Mouse (Mus musculus) midbrain, embryonic 11.5 days (tissue): Measurements from ENCODE around the gene Dlx6. TPM values are rescaled to one million over a fixed set of nuclear protein-coding genes. Genes with fewer than 3 reads are reported as not detected.
A peak's percentile ranks its signal among the peaks of the same experiment; 100 is the strongest.

Experiments used
- ATAC-seq: fragments of 200-750 bp; cut with Nextera tagmentation; 2 replicates; pipeline ENCODE4 v1.8.0; 2017; ENCODE audit warnings: moderate TSS enrichment, moderate library complexity; ENCODE audit not compliant: low FRiP score
- DNase-seq: peaks from one replicate; pipeline ENCODE4 v3.0.0; 2015; ENCODE audit warnings: low spot score; ENCODE audit errors: missing footprints
- H3K27ac ChIP-seq: fragments of 300-500 bp; sonication (generic); 2 replicates; pipeline ENCODE4 v1.5.1; 2014; ENCODE audit warnings: low read depth, low read length
- H3K27me3 ChIP-seq: fragments of 300-500 bp; sonication (generic); 2 replicates; pipeline ENCODE4 v1.6.1; 2014; ENCODE audit warnings: mild to moderate bottlenecking, low read length, moderate library complexity, mixed read lengths; ENCODE audit not compliant: control insufficient read depth, insufficient read depth
- H3K36me3 ChIP-seq: fragments of 300-500 bp; sonication (generic); 2 replicates; pipeline ENCODE4 v1.6.1; 2014; ENCODE audit warnings: mild to moderate bottlenecking, low read length, moderate library complexity, mixed read lengths; ENCODE audit not compliant: control insufficient read depth, insufficient read depth
- H3K4me1 ChIP-seq: fragments of 300-500 bp; sonication (generic); 2 replicates; pipeline ENCODE4 v1.6.1; 2014; ENCODE audit warnings: low read length; ENCODE audit not compliant: control insufficient read depth, insufficient read depth
- H3K4me2 ChIP-seq: fragments of 300-500 bp; sonication (generic); 2 replicates; pipeline ENCODE4 v1.6.1; 2014; ENCODE audit warnings: mild to moderate bottlenecking, moderate library complexity
- H3K4me3 ChIP-seq: fragments of 300-500 bp; sonication (generic); 2 replicates; pipeline ENCODE4 v1.5.1; 2014; ENCODE audit warnings: low read depth, low read length
- H3K9ac ChIP-seq: fragments of 300-500 bp; sonication (generic); 2 replicates; pipeline ENCODE4 v1.6.1; 2014; ENCODE audit warnings: low read length
- H3K9me3 ChIP-seq: fragments of 300-500 bp; sonication (generic); 2 replicates; pipeline ENCODE4 v1.6.1; 2016; ENCODE audit warnings: low read length; ENCODE audit not compliant: control insufficient read depth
- WGBS: fragments of 180-500 bp; shearing (Covaris S2); extraction: QIAGEN DNeasy Blood & Tissue Kit; methylation state at CpG from one replicate; pipeline ENCODE4 v1.1.7; 2014; 5-methylcytosine and 5-hydroxymethylcytosine counted together
- polyA plus RNA-seq: library from polyadenylated mRNA; unstranded; fragments of >200 nt; fragmentation: Nextera tagmentation; extraction: Ambion mirVana; gene quantifications from 2 replicates; pipeline ENCODE4 v1.2.1, GENCODE M21; 2014

Dlx6 gene
- polyA plus RNA-seq: 0.33 and 0.81 TPM in 2 replicates

DNA sequence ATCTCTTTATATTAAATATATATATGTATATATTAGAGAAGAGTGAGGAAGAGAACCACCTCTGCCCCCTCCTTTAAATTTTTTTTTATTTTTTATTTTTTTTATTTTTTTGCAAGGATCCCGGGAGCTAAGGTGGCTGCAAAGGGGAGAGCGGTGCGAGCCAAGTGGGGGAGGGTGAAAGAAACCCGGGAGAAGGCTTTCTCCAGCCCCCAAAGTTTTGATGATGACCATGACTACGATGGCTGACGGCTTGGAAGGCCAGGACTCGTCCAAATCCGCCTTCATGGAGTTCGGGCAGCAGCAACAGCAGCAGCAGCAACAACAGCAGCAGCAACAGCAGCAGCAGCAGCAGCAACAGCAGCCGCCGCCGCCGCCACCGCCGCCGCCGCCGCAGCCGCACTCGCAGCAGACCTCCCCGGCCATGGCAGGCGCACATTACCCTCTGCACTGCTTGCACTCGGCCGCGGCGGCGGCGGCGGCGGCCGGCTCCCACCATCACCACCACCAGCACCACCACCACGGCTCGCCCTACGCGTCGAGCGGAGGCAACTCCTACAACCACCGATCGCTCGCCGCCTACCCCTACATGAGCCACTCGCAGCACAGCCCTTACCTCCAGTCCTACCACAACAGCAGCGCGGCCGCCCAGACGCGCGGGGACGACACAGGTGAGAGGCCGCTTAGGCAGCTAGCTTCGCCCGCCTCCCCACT lies at the start of gene Dlx6:
Gene Dlx6, plus strand, starts transcription at position 175 of the 711 bp plus-strand sequence.
- peak within 1 kb of the TSS; percentile 34 for H3K4me3 ChIP-seq
- whole genome bisulfite sequencing: under 1% methylated on average over 37 of the region's 52 CpGs
- H3K9me3 ChIP-seq: no peaks in the 10 kb centered on the region
- H3K4me2 ChIP-seq: peak within 1 kb of the TSS; percentile 56
- peaks cover 9% of the 10 kb centered on the region for H3K4me1 ChIP-seq
- peak; percentile 74 for ATAC-seq
- DNase-seq: peak; percentile 97
- H3K27ac ChIP-seq: no peak within 1 kb of the TSS
- peak within 1 kb of the TSS; percentile 34; the same call in 1 of the 2 replicates for H3K9ac ChIP-seq
- peaks cover 93% of the 10 kb centered on the region for H3K27me3 ChIP-seq
- H3K36me3 ChIP-seq: no peaks in the 10 kb centered on the region

DNA sequence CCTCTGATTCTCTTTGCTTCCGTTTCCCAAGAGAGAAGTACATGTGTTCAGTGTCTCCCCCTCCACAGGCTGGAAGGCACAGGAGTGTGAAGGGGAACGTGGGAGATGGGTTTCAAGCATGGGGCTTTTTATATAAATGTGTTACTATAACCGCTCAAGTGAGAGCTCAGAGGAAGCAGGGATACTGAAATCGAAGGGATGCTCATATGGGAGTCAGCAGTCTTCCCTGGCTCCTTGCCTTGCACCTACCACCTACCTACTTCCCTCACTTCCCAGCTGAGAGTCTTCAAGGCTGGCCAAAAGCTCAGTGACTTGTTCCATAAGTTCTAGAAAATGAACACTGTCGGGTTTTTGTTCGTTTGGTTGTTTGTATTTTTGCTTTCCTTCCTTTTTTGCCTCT lies 46.3 kb upstream of the Dlx6 start:
- H3K4me1 ChIP-seq: no peaks in the 10 kb centered on the region
- no peaks in the 10 kb centered on the region for H3K9me3 ChIP-seq
- WGBS: 81% methylated on average over 6 of the region's 6 CpGs

DNA sequence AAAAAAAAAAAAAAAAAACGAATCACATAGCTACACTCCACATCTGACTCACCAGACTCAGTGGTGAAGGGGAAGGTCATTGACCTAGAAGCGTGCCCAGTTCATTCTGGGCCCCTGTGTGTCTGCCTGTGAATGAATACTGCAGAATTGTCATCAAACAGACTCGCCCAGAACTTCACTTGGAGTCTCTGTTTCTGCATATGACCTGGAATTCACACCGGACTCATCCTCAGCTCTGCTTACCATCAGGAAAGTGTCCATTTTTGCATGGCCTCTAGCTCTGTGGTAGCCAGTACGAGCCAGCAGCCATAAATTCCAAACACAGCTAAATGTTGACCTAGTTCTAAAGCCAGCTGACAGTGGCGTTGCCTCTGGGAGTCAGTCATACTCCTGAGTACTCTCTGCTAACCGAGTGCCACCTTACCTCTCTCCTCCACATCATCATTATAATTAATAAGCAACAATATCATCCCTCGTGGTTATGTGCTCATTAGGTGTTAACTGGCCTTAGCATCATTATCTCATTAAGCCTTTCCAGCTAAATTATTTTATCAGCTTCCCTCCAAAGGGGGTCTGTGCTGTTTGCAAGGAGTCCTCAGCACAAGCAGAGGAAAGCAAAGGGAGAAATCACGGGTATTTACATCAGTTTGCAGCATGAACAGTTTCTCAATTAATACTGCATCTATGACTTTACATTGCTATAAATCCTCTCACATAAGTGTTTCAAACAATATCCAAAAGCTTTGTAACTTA lies 44.9 kb upstream of the Dlx6 start:
- no peaks in the 10 kb centered on the region for H3K36me3 ChIP-seq
- H3K4me1 ChIP-seq: no peaks in the 10 kb centered on the region
- no peak overlapping the region for H3K9ac ChIP-seq
- WGBS: 63% methylated on average over 9 of the region's 9 CpGs
- DNase-seq (peak; percentile 70), ATAC-seq (0 out of 2 replicates have a peak, but pooled peaks have one; percentile 24)
- H3K27ac ChIP-seq: no peak overlapping the region
- no peaks in the 10 kb centered on the region for H3K9me3 ChIP-seq
- no peak overlapping the region for H3K4me2 ChIP-seq
- no peak overlapping the region for H3K4me3 ChIP-seq
- no peaks in the 10 kb centered on the region for H3K27me3 ChIP-seq

More for the DNA sequence above, 46.3 kb upstream of the Dlx6 start:
- Histone ChIP-seq H3K4me2 (no peak overlapping the region), H3K27me3 (no peaks in the 10 kb centered on the region), H3K4me3 (no peak overlapping the region), H3K9ac (no peak overlapping the region), H3K36me3 (no peaks in the 10 kb centered on the region), H3K27ac (no peak overlapping the region)
- no peak for ATAC-seq
- DNase-seq: peak; percentile 76

DNA sequence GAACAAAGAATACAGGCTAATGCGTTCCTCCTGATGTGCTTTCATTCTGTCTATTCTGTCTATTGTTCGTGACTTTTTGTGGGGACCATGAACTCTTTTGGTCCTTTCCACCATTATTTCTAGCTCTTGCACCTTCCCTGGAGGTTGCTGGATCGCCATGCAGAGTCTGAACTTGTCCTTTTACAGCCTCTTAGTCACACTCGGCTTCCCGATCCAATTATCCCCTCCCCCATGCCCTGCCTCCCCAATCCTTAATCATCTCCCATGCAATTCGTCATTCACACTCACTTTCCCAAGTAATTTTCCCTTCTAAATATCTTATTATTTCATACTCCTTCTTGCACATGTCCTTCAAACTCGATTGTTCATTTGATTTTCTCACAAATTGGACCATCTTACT lies 44.0 kb upstream of the Dlx6 start:
- Histone ChIP-seq H3K4me3 (no peak overlapping the region), H3K4me2 (no peak overlapping the region), H3K9me3 (no peaks in the 10 kb centered on the region), H3K9ac (no peak overlapping the region), H3K4me1 (no peaks in the 10 kb centered on the region), H3K36me3 (no peaks in the 10 kb centered on the region), H3K27ac (no peak overlapping the region), H3K27me3 (no peaks in the 10 kb centered on the region)
- no peak for ATAC-seq
- DNase-seq: peak; percentile 81
- WGBS: 23% methylated on average over 7 of the region's 7 CpGs

DNA sequence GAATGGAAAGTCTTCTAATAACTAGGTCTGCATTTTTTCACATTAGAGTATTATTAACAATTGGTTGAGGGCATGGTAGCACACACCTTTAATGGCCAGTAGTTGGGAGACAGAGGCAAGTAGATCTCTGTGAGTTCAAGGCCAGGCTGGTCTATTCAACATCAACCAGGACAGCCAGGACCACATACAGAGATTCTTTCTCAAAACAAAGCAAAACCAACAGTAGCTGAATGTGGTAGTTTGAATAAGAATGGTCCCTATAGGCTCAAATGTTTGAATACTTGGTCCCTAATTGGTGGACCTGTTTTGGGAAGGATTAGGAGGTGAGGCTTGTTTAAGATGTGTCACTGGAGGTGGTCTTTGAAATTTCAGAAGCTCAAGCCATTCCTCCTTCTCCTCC lies 37.8 kb upstream of the Dlx6 start:
- H3K9ac ChIP-seq: no peak overlapping the region

DNA sequence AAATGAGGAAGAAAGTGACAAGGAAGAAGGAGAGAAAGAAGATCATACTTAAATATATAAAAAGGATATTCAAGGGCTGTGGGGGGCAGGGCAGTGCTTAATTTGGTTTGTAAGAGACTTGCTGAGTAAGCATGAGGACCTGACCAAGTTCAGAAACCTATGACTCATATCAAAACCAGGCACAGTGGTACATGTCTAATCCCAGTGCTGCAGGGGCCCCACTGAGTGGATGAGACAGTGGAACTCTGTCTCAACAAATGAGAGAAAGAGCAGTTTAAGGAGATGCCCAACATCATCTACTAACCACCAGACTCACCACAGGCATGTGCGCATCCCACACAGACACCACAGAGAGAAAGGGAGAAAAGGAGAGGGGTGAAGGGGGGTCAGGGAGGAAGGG lies 36.3 kb upstream of the Dlx6 start:
- H3K4me2 ChIP-seq: no peak overlapping the region
- DNase-seq (peak; percentile 31), ATAC-seq (no peak)
- H3K4me3 ChIP-seq: no peak overlapping the region
- no peak overlapping the region for H3K27ac ChIP-seq
- H3K4me1 ChIP-seq: no peaks in the 10 kb centered on the region
- 94% methylated on average over 1 of the region's 1 CpGs for WGBS
- H3K9ac ChIP-seq: no peak overlapping the region
- H3K9me3 ChIP-seq: no peaks in the 10 kb centered on the region
- H3K27me3 ChIP-seq: no peaks in the 10 kb centered on the region
- no peaks in the 10 kb centered on the region for H3K36me3 ChIP-seq

More for the DNA sequence above, 37.8 kb upstream of the Dlx6 start:
- H3K9me3 ChIP-seq: no peaks in the 10 kb centered on the region
- no peak for ATAC-seq
- no peaks in the 10 kb centered on the region for H3K4me1 ChIP-seq
- no peak overlapping the region for H3K27ac ChIP-seq
- H3K4me3 ChIP-seq: no peak overlapping the region
- H3K4me2 ChIP-seq: no peak overlapping the region
- no peaks in the 10 kb centered on the region for H3K27me3 ChIP-seq
- H3K36me3 ChIP-seq: no peaks in the 10 kb centered on the region
- DNase-seq: peak; percentile 17

DNA sequence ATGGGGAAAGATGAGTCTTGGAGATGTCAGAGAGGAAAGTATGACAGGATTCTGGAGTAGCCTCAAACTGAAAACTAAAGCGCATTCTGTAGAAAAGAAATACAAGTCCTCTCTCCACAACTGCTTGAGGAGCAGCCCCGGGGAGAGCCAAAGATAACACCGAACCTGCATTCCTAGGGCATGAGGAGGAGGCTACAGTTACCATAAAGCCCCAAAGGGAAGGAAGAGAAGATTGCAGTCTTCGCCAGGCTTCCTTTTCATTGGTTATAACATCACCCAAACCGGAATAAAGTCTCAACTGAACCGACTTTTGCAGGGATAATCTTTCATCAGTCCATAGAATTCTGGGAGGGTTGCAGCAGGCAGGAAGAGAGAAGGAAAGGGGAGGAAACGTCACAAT lies 32.7 kb upstream of the Dlx6 start:
- DNase-seq: peak; percentile 23
- no peak overlapping the region for H3K27ac ChIP-seq
- no peak overlapping the region for H3K4me2 ChIP-seq
- no peaks in the 10 kb centered on the region for H3K4me1 ChIP-seq
- 76% methylated on average over 7 of the region's 7 CpGs for WGBS
- no peak overlapping the region for H3K4me3 ChIP-seq
- ATAC-seq: no peak
- no peaks in the 10 kb centered on the region for H3K9me3 ChIP-seq
- H3K27me3 ChIP-seq: no peaks in the 10 kb centered on the region
- H3K9ac ChIP-seq: no peak overlapping the region
- H3K36me3 ChIP-seq: no peaks in the 10 kb centered on the region

DNA sequence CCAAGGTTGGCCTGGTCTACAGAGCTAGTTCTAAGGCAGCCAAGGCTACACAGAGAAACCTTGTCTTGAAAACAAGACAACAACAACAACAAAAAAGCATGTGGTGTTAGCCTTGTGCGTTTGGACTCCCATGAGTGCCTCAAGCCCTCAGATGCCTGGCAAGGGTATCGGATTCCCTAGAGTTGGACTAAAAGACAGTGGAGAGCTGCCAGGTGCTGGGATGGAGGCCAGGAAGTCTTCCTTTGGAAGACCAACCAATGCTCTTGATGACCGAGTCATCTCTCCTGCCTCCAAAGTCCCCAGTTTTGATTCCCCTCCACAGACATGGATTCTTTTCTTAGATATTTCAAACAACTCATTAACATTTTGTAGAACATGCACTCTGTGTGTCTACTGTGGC lies 29.8 kb upstream of the Dlx6 start:
- WGBS: 92% methylated on average over 3 of the region's 3 CpGs
- Histone ChIP-seq H3K9me3 (no peaks in the 10 kb centered on the region), H3K4me3 (no peak overlapping the region), H3K36me3 (no peaks in the 10 kb centered on the region), H3K27ac (no peak overlapping the region), H3K9ac (no peak overlapping the region), H3K27me3 (no peaks in the 10 kb centered on the region), H3K4me1 (no peaks in the 10 kb centered on the region), H3K4me2 (no peak overlapping the region)
- no peak for ATAC-seq
- DNase-seq: no peak

DNA sequence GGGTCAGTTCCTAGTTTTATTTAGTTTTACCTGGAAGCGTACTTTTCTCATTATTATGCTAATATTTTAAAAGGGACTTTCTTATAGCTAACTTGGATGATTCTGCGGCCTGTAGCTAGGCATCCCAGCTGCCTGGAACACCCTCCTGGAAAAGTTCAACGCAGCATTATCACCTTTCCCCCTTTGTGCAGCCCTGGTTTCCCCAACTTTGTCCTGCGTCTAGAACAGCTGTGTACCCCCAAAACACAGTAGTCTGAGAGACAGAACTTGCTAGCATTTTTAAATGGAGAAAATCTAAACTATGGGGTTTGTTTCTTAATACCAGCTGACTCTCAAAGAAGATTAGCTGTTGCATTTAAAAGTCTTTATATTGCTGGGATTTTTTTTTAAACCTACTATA lies 14.6 kb upstream of the Dlx6 start:
- ATAC-seq: no peak
- no peak overlapping the region for H3K9ac ChIP-seq
- no peak overlapping the region for H3K4me3 ChIP-seq

More for the DNA sequence above, 14.6 kb upstream of the Dlx6 start:
- Histone ChIP-seq H3K4me2 (no peak overlapping the region), H3K27me3 (peaks cover 62% of the 10 kb centered on the region), H3K4me1 (no peaks in the 10 kb centered on the region), H3K9me3 (no peaks in the 10 kb centered on the region), H3K36me3 (no peaks in the 10 kb centered on the region), H3K27ac (no peak overlapping the region)
- 3% methylated on average over 4 of the region's 4 CpGs for WGBS
- peak; percentile 84 for DNase-seq
